Mouse (Mus musculus) C3H10T1/2 (cell line): ENCODE results near the gene Rec114. TPM values are rescaled to one million over a fixed set of nuclear protein-coding genes. Genes with fewer than 3 reads are reported as not detected.

Experiments
- polyA plus RNA-seq, 2 experiments: library from polyadenylated mRNA; unstranded; fragments of >200 nt; fragmentation: generic; extraction: Trizol; gene quantifications; one replicate each; pipeline ENCODE4 v1.2.1; 2012; ENCODE audit warnings: missing spikeins in 2 of 2

Gene Rec114
- polyA plus RNA-seq: under 1 TPM in 1 of 2 experiments, not detected in 1; 0.09 TPM

GRCm38 (mm10) chr9:58743702-58744248 lies at the start of gene Rec114:
Rec114 (minus strand) TSS chr9:58743964.

Other genes starting within 250 kb of the Rec114 start
- 10 to 100 TPM in 1 of 2 experiments, 1 to 10 TPM in 1; 6.7 to 47.4 TPM for gene Cd276, start 188.5 kb downstream of the Rec114 start, polyA plus RNA-seq
- gene Nptn, start 161.7 kb downstream of the Rec114 start, polyA plus RNA-seq: 100 to 1,000 TPM in 1 of 2 experiments, 10 to 100 TPM in 1; 21.3 to 254 TPM
- not detected for gene Hcn4, start 79.4 kb upstream of the Rec114 start, polyA plus RNA-seq